Mouse (Mus musculus) kidney, adult 2 months (tissue): ENCODE measurements around the gene Folr2. TPM values are rescaled to one million over a fixed set of nuclear protein-coding genes. Genes with fewer than 3 reads are reported as not detected.
A peak's percentile ranks its signal among the peaks of the same experiment; 100 is the strongest.

Experiments used
- DNase-seq: peaks from one replicate; pipeline ENCODE4 v3.0.0; 2021
- H3K27ac ChIP-seq: fragments of 200-500 bp; 2 replicates; pipeline ENCODE4 v1.5.1; 2012; ENCODE audit warnings: low read depth, low read length, control low read depth, inconsistent platforms; ENCODE audit not compliant: insufficient read depth
- H3K27me3 ChIP-seq: fragments of 200-500 bp; replicated peaks from 2 replicates; pipeline ENCODE4 v1.6.1; 2012; ENCODE audit warnings: mild to moderate bottlenecking, moderate library complexity, low read length, inconsistent platforms; ENCODE audit not compliant: control insufficient read depth, insufficient read depth
- H3K36me3 ChIP-seq: fragments of 200-500 bp; 2 replicates; pipeline ENCODE4 v1.6.1; 2012; ENCODE audit warnings: mild to moderate bottlenecking, moderate library complexity, low read length, inconsistent platforms; ENCODE audit not compliant: control insufficient read depth, insufficient read depth
- H3K4me1 ChIP-seq: fragments of 200-500 bp; 2 replicates; pipeline ENCODE4 v1.6.1; 2011; ENCODE audit warnings: low read length; ENCODE audit not compliant: control insufficient read depth, insufficient read depth
- H3K4me3 ChIP-seq: fragments of 200-500 bp; 2 replicates; pipeline ENCODE4 v1.5.1; 2011; ENCODE audit warnings: mild to moderate bottlenecking, low read depth, low read length, control low read depth; ENCODE audit not compliant: insufficient read depth
- CTCF ChIP-seq: fragments of 200-500 bp; conservative IDR thresholded peaks from 2 replicates; pipeline ENCODE4 v1.5.1; 2011; ENCODE audit warnings: low read depth, mild to moderate bottlenecking, control low read depth, low read length, moderate library complexity, mixed read lengths; ENCODE audit not compliant: insufficient read depth, insufficient read length
- POLR2A ChIP-seq: fragments of 200-500 bp; IDR thresholded peaks from one replicate; pipeline ENCODE4 v1.6.1; 2011; ENCODE audit warnings: low read depth, low read length, control low read depth
- WGBS: fragments of 180-500 bp; shearing (Covaris S2); methylation state at CpG from one replicate; pipeline ENCODE4 v1.1.7; 2018; 5-methylcytosine and 5-hydroxymethylcytosine counted together
- polyA plus RNA-seq: library from polyadenylated mRNA; depleted of rRNA; stranded (reverse); fragments of >200 nt; gene quantifications from 2 replicates; pipeline ENCODE4 v1.2.3, GENCODE M21; 2012; rRNA removed

The Folr2 gene
- polyA plus RNA-seq, 1 experiment = 11.7 TPM

GRCm38 (mm10) chr7:101830373-101830772 is 26.6 kb downstream of the Folr2 start:
- no peaks in the 10 kb centered on the region for H3K27me3 ChIP-seq
- TF ChIP-seq POLR2A (no peak), CTCF (peak; percentile 15; the same call in 1 of the 2 replicates)

GRCm38 (mm10) chr7:101823758-101824630 is 33.0 kb downstream of the Folr2 start:
- peaks cover 5% of the 10 kb centered on the region; the same call in 1 of the 2 replicates for H3K4me1 ChIP-seq
- peak; percentile 84 for DNase-seq
- no peaks in the 10 kb centered on the region for H3K27me3 ChIP-seq
- H3K4me3 ChIP-seq = no peak overlapping the region
- WGBS = 57% methylated on average over 18 of the region's 18 CpGs
- H3K27ac ChIP-seq = no peak overlapping the region
- TF ChIP-seq POLR2A = no peak
- no peak for TF ChIP-seq CTCF
- peaks cover 5% of the 10 kb centered on the region for H3K36me3 ChIP-seq

More at GRCm38 (mm10) chr7:101830373-101830772, 26.6 kb downstream of the Folr2 start:
- H3K27ac ChIP-seq = no peak overlapping the region
- H3K36me3 ChIP-seq = peaks cover 10% of the 10 kb centered on the region
- H3K4me3 ChIP-seq = no peak overlapping the region
- H3K4me1 ChIP-seq = no peaks in the 10 kb centered on the region
- WGBS = 95% methylated on average over 3 of the region's 3 CpGs
- DNase-seq = no peak

DNA sequence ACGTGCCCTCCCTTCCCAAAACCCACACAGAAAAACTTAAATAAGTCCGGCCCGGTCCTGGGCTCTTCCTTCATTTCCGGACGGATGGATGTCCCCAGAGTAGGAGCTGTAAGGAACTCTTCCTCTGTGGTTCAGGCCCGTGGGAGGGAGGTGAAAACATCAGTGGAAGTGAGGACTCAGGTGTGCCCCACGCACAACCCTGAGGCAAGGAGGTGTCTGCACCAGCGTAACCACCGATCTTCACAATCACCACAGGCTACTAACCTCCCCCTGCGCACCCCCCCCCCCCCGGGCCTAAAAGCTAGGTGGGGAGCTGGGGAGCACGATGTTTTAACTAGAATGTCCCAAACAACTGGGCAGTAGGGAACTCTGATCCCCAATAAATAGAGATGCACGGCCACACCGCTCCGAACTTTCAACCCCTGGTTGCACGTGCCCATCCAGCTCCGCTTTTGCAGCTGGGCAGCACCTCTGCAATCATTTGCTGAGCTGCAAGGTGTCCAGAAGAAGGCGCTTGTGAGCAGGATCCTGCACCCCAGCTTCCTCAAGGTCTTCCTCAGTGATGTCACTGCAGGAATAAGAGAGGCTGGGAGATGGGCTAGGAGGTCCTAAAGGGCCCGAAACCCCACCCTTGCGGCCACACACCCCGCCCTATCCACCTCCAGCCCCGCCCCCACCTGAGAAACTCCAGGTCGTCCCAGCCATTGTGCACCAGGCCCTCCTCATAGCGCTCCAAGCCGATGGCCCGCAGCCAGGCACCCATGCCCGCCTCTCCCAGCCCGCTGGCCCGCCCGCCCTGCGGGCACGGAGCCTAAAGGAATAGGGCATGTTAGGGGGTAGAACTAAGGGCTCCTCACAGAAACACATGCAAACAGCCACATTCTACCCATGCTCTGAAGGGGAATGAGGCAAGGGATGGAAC is 33.9 kb downstream of the Folr2 start:
- peaks cover 5% of the 10 kb centered on the region for H3K36me3 ChIP-seq
- 44% methylated on average over 32 of the region's 32 CpGs for WGBS
- H3K27ac ChIP-seq = no peak overlapping the region
- H3K4me1 ChIP-seq = peaks cover 5% of the 10 kb centered on the region; the same call in 1 of the 2 replicates
- peaks cover 7% of the 10 kb centered on the region for H3K27me3 ChIP-seq
- H3K4me3 ChIP-seq = no peak overlapping the region
- peak; percentile 70 for DNase-seq
- TF ChIP-seq CTCF = peak; percentile 58
- TF ChIP-seq POLR2A = no peak

DNA sequence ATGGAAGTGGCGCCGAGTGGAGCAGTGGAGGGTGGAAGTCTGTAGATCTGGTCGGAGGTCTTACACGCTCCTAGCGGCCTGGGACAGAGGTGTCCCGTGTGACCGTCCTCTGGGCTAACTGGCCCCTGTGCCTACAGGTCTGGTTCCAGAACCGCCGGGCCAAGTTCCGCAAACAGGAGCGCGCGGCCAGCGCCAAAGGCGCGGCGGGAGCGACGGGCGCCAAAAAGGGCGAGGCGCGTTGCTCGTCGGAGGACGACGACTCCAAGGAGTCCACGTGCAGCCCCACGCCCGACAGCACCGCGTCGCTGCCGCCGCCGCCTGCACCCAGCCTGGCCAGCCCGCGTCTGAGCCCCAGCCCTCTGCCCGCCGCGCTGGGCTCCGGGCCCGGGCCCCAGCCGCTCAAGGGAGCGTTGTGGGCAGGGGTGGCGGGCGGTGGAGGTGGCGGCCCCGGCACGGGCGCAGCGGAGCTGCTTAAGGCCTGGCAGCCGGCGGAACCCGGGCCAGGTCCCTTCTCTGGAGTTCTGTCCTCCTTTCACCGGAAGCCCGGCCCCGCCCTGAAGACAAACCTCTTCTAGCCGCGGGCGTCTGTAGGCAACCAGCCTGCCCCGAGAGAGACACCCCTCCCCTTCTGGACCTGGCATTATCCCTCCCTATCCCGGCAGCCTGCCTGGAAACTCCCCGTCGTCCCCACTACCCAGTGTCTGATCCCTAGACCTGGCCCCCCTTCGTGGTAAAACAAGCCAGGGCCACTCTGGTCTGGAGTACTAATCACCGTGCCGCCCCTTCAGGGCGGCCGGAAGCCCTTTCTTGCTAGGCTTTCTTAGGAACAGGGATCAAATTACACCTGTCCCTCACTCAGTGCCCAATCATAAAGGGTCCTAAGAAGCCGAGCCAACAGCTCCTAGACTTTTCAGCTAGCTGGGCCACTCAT is 35.2 kb downstream of the Folr2 start:
- 2% methylated on average over 71 of the region's 71 CpGs for WGBS
- Histone ChIP-seq H3K4me1 (peaks cover 5% of the 10 kb centered on the region; the same call in 1 of the 2 replicates), H3K36me3 (peaks cover 2% of the 10 kb centered on the region), H3K27me3 (peaks cover 10% of the 10 kb centered on the region), H3K4me3 (peak overlapping the region; percentile 38), H3K27ac (no peak overlapping the region)
- TF ChIP-seq POLR2A (no peak), CTCF (no peak)
- DNase-seq = peak; percentile 61

DNA sequence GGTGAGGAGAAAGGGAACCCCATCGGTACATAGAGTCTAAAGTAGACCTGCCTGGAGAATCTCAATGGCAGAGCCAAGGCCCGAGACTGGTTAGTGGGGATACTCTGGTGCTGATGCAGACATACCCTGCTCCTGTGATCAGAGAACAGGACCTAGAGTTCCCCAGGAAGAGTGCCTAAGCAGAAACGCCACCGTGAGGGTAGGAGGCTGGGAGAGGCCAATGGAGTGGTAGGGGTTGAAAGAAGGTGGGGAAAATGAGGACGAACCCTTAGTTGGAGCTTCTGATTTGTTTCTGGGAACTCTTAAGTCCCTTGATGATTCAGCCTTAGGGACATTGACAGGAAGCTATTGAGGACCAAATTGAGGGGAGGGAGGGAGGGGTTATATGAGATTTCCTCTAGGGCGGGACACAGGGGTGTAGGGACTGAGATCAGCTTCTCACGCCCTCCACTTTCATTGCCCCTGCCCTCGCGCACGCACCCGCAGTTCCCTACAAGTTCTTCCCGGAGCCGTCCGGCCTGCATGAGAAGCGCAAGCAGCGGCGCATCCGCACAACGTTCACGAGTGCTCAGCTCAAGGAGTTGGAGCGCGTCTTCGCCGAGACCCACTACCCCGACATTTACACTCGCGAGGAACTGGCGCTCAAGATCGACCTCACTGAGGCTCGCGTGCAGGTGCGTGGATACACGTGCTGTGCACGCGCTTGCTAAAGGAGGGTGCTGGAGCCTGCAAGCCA is 36.5 kb downstream of the Folr2 start:
- no peak for DNase-seq

DNA sequence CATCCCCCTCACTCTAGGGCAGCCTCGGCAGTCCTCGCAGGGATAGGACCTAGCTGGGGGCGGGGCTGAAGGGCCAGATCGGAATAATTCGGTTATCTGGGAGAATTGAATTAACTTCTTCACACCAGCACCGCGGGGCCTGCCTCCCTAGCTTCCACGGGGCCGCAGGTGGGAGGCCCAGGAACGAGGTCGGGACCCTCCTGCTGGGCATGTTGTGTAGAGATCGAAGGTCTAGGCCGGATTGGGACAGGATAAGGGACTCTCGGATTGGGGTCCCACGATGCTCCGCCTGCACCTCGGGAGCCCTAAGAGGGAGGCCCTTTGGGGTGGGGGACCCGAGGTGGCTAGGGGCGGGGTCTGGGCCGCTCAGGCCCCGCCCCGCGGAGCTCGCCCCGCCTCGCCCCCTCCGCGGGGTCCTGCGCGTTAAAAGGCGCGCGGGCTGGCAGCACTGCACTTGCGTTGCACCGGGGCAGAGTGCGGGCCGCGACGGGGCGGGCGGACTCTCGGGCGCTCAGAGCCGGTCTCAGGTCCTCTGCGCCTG is 39.1 kb downstream of the Folr2 start, which contains the start of gene Phox2a:
Gene Phox2a (plus strand): TSS at position 453 of the 541 bp plus-strand sequence.
- DNase-seq = no peak
- WGBS = 2% methylated on average over 44 of the region's 45 CpGs
- H3K27ac ChIP-seq = no peak within 1 kb of the TSS
- no peaks in the 10 kb centered on the region for H3K36me3 ChIP-seq
- TF ChIP-seq POLR2A (no peak), CTCF (no peak)
- peaks cover 10% of the 10 kb centered on the region for H3K27me3 ChIP-seq
- H3K4me1 ChIP-seq = no peaks in the 10 kb centered on the region
- H3K4me3 ChIP-seq = no peak within 1 kb of the TSS

More for the DNA sequence above, 36.5 kb downstream of the Folr2 start:
- Histone ChIP-seq H3K4me1 (peaks cover 5% of the 10 kb centered on the region; the same call in 1 of the 2 replicates), H3K27me3 (peaks cover 10% of the 10 kb centered on the region), H3K4me3 (no peak overlapping the region), H3K36me3 (no peaks in the 10 kb centered on the region; the same call in none of the 2 replicates), H3K27ac (no peak overlapping the region)
- 12% methylated on average over 35 of the region's 35 CpGs for WGBS
- TF ChIP-seq POLR2A (no peak), CTCF (no peak)

Other genes starting within 250 kb of the Folr2 start
- 64.8 and 84.9 TPM in 2 replicates for gene Clpb, start 193.6 kb downstream of the Folr2 start, polyA plus RNA-seq
- 0.20 TPM in 1 of 2 replicates, not detected in the other for gene Phox2a, start 38.9 kb downstream of the Folr2 start, polyA plus RNA-seq
- 62.1 and 81.3 TPM in 2 replicates for gene Inppl1, start 19.0 kb downstream of the Folr2 start, polyA plus RNA-seq
- gene Anapc15, start 6.5 kb upstream of the Folr2 start, polyA plus RNA-seq = 40.2 and 42.6 TPM in 2 replicates
- gene Folr1, start 13.6 kb upstream of the Folr2 start, polyA plus RNA-seq = 942 and 1,044 TPM in 2 replicates
- gene Lamtor1, start 48.7 kb upstream of the Folr2 start, polyA plus RNA-seq = 255 and 267 TPM in 2 replicates
- 0.09 and 0.14 TPM in 2 replicates for gene Tomt, start 49.2 kb upstream of the Folr2 start, polyA plus RNA-seq
- 19.6 and 21.6 TPM in 2 replicates for gene Lrrc51, start 76.7 kb upstream of the Folr2 start, polyA plus RNA-seq
- gene Numa1, start 76.9 kb upstream of the Folr2 start, polyA plus RNA-seq = 71.8 and 77.5 TPM in 2 replicates
- gene Il18bp, start 161.5 kb upstream of the Folr2 start, polyA plus RNA-seq = 18.9 and 22.9 TPM in 2 replicates
- gene Rnf121, start 208.3 kb upstream of the Folr2 start, polyA plus RNA-seq = 42.7 and 43.8 TPM in 2 replicates
- 12.3 and 13.2 TPM in 2 replicates for gene Xndc1, start 208.3 kb upstream of the Folr2 start, polyA plus RNA-seq
- 1.8 and 2.5 TPM in 2 replicates for gene Xntrpc, start 208.5 kb upstream of the Folr2 start, polyA plus RNA-seq
- gene Trpc2, start 225.9 kb upstream of the Folr2 start, polyA plus RNA-seq = not detected in 2 replicates
- gene Art1, start 244.5 kb upstream of the Folr2 start, polyA plus RNA-seq = 0.08 and 3.8 TPM in 2 replicates